Mouse (Mus musculus): Measurements from ENCODE around the gene Aoah.

Gene Aoah

GRCm38 (mm10) chr13:20793901-20794300, at the start of gene Aoah:
Gene Aoah, plus strand, starts transcription at chr13:20794113.
- DNase-seq, result no peak

GRCm38 (mm10) chr13:20754843-20755242, 39.1 kb upstream of the Aoah start:
- no peak for DNase-seq

- DNase-seq, result no peak
These were observed 10.3 kb upstream of the Aoah start for GRCm38 (mm10) chr13:20783648-20784047.

- no peak for DNase-seq
These were observed 9.9 kb upstream of the Aoah start for GRCm38 (mm10) chr13:20784060-20784459.

- peak; percentile 37 for DNase-seq
These were observed 8.0 kb upstream of the Aoah start for GRCm38 (mm10) chr13:20785960-20786359.

GRCm38 (mm10) chr13:20786825-20787245, 7.1 kb upstream of the Aoah start:
- no peak for DNase-seq

- DNase-seq, result no peak
These were observed 6.0 kb upstream of the Aoah start for GRCm38 (mm10) chr13:20787952-20788351.

- no peak for DNase-seq
These were observed 2.7 kb downstream of the Aoah start for GRCm38 (mm10) chr13:20796651-20797050.

- DNase-seq, result no peak
These were observed 4.6 kb downstream of the Aoah start for GRCm38 (mm10) chr13:20798536-20798935.

GRCm38 (mm10) chr13:20799772-20800171, 5.9 kb downstream of the Aoah start:
- DNase-seq, result no peak

GRCm38 (mm10) chr13:20800569-20800968, 6.7 kb downstream of the Aoah start:
- no peak for DNase-seq

- DNase-seq, result no peak
These were observed 18.0 kb downstream of the Aoah start for GRCm38 (mm10) chr13:20811782-20812406.

GRCm38 (mm10) chr13:20816385-20816784, 22.5 kb downstream of the Aoah start:
- no peak for DNase-seq

- no peak for DNase-seq
These were observed 26.9 kb downstream of the Aoah start for GRCm38 (mm10) chr13:20820712-20821328.

- DNase-seq, result no peak
These were observed 34.8 kb downstream of the Aoah start for GRCm38 (mm10) chr13:20828728-20829127.

GRCm38 (mm10) chr13:20829181-20829900, 35.4 kb downstream of the Aoah start:
- DNase-seq, result no peak

- DNase-seq, result no peak
These were observed 62.0 kb downstream of the Aoah start for GRCm38 (mm10) chr13:20855893-20856292.

- no peak for DNase-seq
These were observed 105.5 kb downstream of the Aoah start for GRCm38 (mm10) chr13:20899372-20899771.

GRCm38 (mm10) chr13:20900396-20900971, 106.6 kb downstream of the Aoah start:
- DNase-seq, result peak; percentile 75

- DNase-seq, result peak; percentile 13
These were observed 107.1 kb downstream of the Aoah start for GRCm38 (mm10) chr13:20900972-20901457.

- no peak for DNase-seq
These were observed 107.8 kb downstream of the Aoah start for GRCm38 (mm10) chr13:20901634-20902135.

GRCm38 (mm10) chr13:20904118-20904517, 110.2 kb downstream of the Aoah start:
- no peak for DNase-seq

GRCm38 (mm10) chr13:20905195-20905594, 111.3 kb downstream of the Aoah start:
- no peak for DNase-seq
